Mouse (Mus musculus) kidney, embryonic 14.5 days (tissue): ENCODE measurements at regions not wholly inside any gene's neighbourhood (a gene's known extent, or its start where the extent isn't known, plus 50 kb on each side); places are given as distances from the start of the nearest gene placed in this dataset.

Experiments
- ATAC-seq: fragments of 200-750 bp; cut with Nextera tagmentation; 2 replicates; pipeline ENCODE4 v1.8.0; 2017; ENCODE audit warnings: moderate number of reproducible peaks, mild to moderate bottlenecking, moderate TSS enrichment, moderate library complexity; ENCODE audit not compliant: low FRiP score, low TSS enrichment
- H3K27ac ChIP-seq: fragments of 300-500 bp; sonication (generic); 2 replicates; pipeline ENCODE4 v1.5.1; 2014; ENCODE audit warnings: low read depth, mild to moderate bottlenecking, low read length, moderate library complexity, mixed read lengths
- H3K27me3 ChIP-seq: fragments of 300-500 bp; sonication (generic); 2 replicates; pipeline ENCODE4 v1.6.1; 2014; ENCODE audit warnings: mild to moderate bottlenecking, low read length; ENCODE audit not compliant: control insufficient read depth, insufficient read depth
- H3K36me3 ChIP-seq: fragments of 300-500 bp; sonication (generic); 2 replicates; pipeline ENCODE4 v1.6.1; 2014; ENCODE audit warnings: low read length, mixed read lengths; ENCODE audit not compliant: control insufficient read depth, insufficient read depth
- H3K4me1 ChIP-seq: fragments of 300-500 bp; sonication (generic); 2 replicates; pipeline ENCODE4 v1.6.1; 2014; ENCODE audit warnings: low read length, mixed read lengths; ENCODE audit not compliant: control insufficient read depth, insufficient read depth
- H3K4me2 ChIP-seq: fragments of 300-500 bp; sonication (generic); replicated peaks from 2 replicates; pipeline ENCODE4 v1.6.1; 2014; ENCODE audit warnings: low read depth, mild to moderate bottlenecking, low read length
- H3K4me3 ChIP-seq: fragments of 300-500 bp; sonication (generic); 2 replicates; pipeline ENCODE4 v1.5.1; 2014; ENCODE audit warnings: mild to moderate bottlenecking, low read length
- H3K9ac ChIP-seq: fragments of 300-500 bp; sonication (generic); 2 replicates; pipeline ENCODE4 v1.6.1; 2014; ENCODE audit warnings: low read depth, mild to moderate bottlenecking, low read length, moderate library complexity
- H3K9me3 ChIP-seq: fragments of 300-500 bp; sonication (generic); 2 replicates; pipeline ENCODE4 v1.6.1; 2016; ENCODE audit warnings: low read length; ENCODE audit not compliant: control insufficient read depth
- WGBS: fragments of 180-500 bp; shearing (Covaris S2); extraction: QIAGEN DNeasy Blood & Tissue Kit; methylation state at CpG from one replicate; pipeline ENCODE4 v1.1.7; 2014; 5-methylcytosine and 5-hydroxymethylcytosine counted together

- Histone ChIP-seq H3K27me3 (no peaks in the 10 kb centered on the region), H3K4me3 (no peak overlapping the region), H3K27ac (no peak overlapping the region), H3K9ac (no peak overlapping the region), H3K4me1 (no peaks in the 10 kb centered on the region), H3K9me3 (no peaks in the 10 kb centered on the region), H3K36me3 (no peaks in the 10 kb centered on the region), H3K4me2 (no peak overlapping the region)
- no peak for ATAC-seq
- WGBS: 76% methylated on average over 5 of the region's 5 CpGs
Observed at GRCm38 (mm10) chr1:119167443-119167842, 114.0 kb upstream of the Gli2 start.

GRCm38 (mm10) chr1:119166286-119166685, 112.9 kb upstream of the Gli2 start:
- no peak for ATAC-seq
- Histone ChIP-seq H3K36me3 (no peaks in the 10 kb centered on the region), H3K9ac (no peak overlapping the region), H3K4me2 (no peak overlapping the region), H3K27ac (no peak overlapping the region), H3K4me1 (no peaks in the 10 kb centered on the region), H3K4me3 (no peak overlapping the region), H3K27me3 (no peaks in the 10 kb centered on the region), H3K9me3 (no peaks in the 10 kb centered on the region)
- WGBS: 94% methylated on average over 7 of the region's 7 CpGs

GRCm38 (mm10) chr1:119164811-119165210, 111.4 kb upstream of the Gli2 start:
- 81% methylated on average over 5 of the region's 5 CpGs for WGBS
- no peaks in the 10 kb centered on the region for H3K27me3 ChIP-seq
- no peak for ATAC-seq
- H3K9me3 ChIP-seq: no peaks in the 10 kb centered on the region
- no peak overlapping the region for H3K4me2 ChIP-seq
- H3K4me1 ChIP-seq: no peaks in the 10 kb centered on the region
- no peaks in the 10 kb centered on the region for H3K36me3 ChIP-seq
- no peak overlapping the region for H3K27ac ChIP-seq
- H3K4me3 ChIP-seq: no peak overlapping the region
- no peak overlapping the region for H3K9ac ChIP-seq

- Histone ChIP-seq H3K4me3 (no peak overlapping the region), H3K9me3 (no peaks in the 10 kb centered on the region), H3K27ac (no peak overlapping the region), H3K27me3 (no peaks in the 10 kb centered on the region), H3K36me3 (no peaks in the 10 kb centered on the region), H3K9ac (no peak overlapping the region), H3K4me2 (no peak overlapping the region), H3K4me1 (no peaks in the 10 kb centered on the region)
- ATAC-seq: no peak
Observed at GRCm38 (mm10) chr1:119163846-119164245, 110.4 kb upstream of the Gli2 start.

GRCm38 (mm10) chr1:119163114-119163740, 109.8 kb upstream of the Gli2 start:
- 79% methylated on average over 7 of the region's 7 CpGs for WGBS
- no peak for ATAC-seq
- H3K36me3 ChIP-seq: no peaks in the 10 kb centered on the region

GRCm38 (mm10) chr1:119161751-119162150, 108.3 kb upstream of the Gli2 start:
- 89% methylated on average over 3 of the region's 3 CpGs for WGBS

More at GRCm38 (mm10) chr1:119163114-119163740, 109.8 kb upstream of the Gli2 start:
- no peaks in the 10 kb centered on the region for H3K9me3 ChIP-seq
- H3K4me2 ChIP-seq: no peak overlapping the region
- no peaks in the 10 kb centered on the region for H3K4me1 ChIP-seq
- no peaks in the 10 kb centered on the region for H3K27me3 ChIP-seq
- H3K4me3 ChIP-seq: no peak overlapping the region
- no peak overlapping the region for H3K9ac ChIP-seq
- no peak overlapping the region for H3K27ac ChIP-seq

GRCm38 (mm10) chr1:119160354-119160753, 106.9 kb upstream of the Gli2 start:
- no peaks in the 10 kb centered on the region for H3K27me3 ChIP-seq
- no peaks in the 10 kb centered on the region for H3K4me1 ChIP-seq

More at GRCm38 (mm10) chr1:119161751-119162150, 108.3 kb upstream of the Gli2 start:
- Histone ChIP-seq H3K4me3 (no peak overlapping the region), H3K9me3 (no peaks in the 10 kb centered on the region), H3K4me2 (no peak overlapping the region), H3K4me1 (no peaks in the 10 kb centered on the region), H3K27ac (no peak overlapping the region), H3K36me3 (no peaks in the 10 kb centered on the region), H3K27me3 (no peaks in the 10 kb centered on the region), H3K9ac (no peak overlapping the region)
- ATAC-seq: no peak

GRCm38 (mm10) chr1:119157171-119157700, 103.8 kb upstream of the Gli2 start:
- Histone ChIP-seq H3K4me2 (no peak overlapping the region), H3K36me3 (no peaks in the 10 kb centered on the region), H3K9me3 (no peaks in the 10 kb centered on the region), H3K27me3 (no peaks in the 10 kb centered on the region), H3K27ac (no peak overlapping the region), H3K4me1 (no peaks in the 10 kb centered on the region), H3K4me3 (no peak overlapping the region), H3K9ac (no peak overlapping the region)
- WGBS: 87% methylated on average over 4 of the region's 4 CpGs
- ATAC-seq: no peak

More at GRCm38 (mm10) chr1:119160354-119160753, 106.9 kb upstream of the Gli2 start:
- Histone ChIP-seq H3K4me3 (no peak overlapping the region), H3K4me2 (no peak overlapping the region), H3K9me3 (no peaks in the 10 kb centered on the region), H3K9ac (no peak overlapping the region), H3K27ac (no peak overlapping the region), H3K36me3 (no peaks in the 10 kb centered on the region)
- WGBS: 100% methylated on average over 1 of the region's 1 CpGs
- no peak for ATAC-seq

- no peak overlapping the region for H3K4me3 ChIP-seq
- no peak overlapping the region for H3K27ac ChIP-seq
- ATAC-seq: no peak
- no peak overlapping the region for H3K9ac ChIP-seq
- no peaks in the 10 kb centered on the region for H3K27me3 ChIP-seq
- no peaks in the 10 kb centered on the region for H3K9me3 ChIP-seq
- WGBS: 94% methylated on average over 4 of the region's 4 CpGs
- no peaks in the 10 kb centered on the region for H3K4me1 ChIP-seq
- H3K36me3 ChIP-seq: no peaks in the 10 kb centered on the region
- no peak overlapping the region for H3K4me2 ChIP-seq
Observed at GRCm38 (mm10) chr1:119153619-119154018, 100.2 kb upstream of the Gli2 start.
